Mouse (Mus musculus): ENCODE measurements around the gene Lrp6. TPM values are rescaled to one million over a fixed set of nuclear protein-coding genes. Genes with fewer than 3 reads are reported as not detected.

The Lrp6 gene
- polyA plus RNA-seq, 1 experiment: 37.0 TPM

DNA sequence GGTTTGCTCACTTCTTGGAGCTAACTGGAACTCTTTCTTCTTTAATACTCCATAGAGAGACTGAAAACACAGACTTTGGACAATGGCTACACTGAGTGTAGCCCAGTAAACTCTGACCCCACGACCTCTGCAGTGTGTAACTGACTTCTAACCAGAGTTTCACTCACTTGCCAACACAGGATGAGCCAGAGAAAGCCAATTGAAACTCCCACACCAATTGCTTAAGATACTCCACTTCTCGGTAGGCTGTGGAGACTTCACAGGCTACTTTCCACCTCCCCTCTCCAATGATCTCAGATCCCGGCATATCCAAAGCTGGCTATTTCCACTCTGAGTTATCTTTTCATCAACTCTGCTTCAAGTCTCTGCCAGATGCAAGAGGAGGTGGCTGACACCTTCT lies 35.0 kb upstream of the Lrp6 start:
- Histone ChIP-seq H3K27ac (ENCODE audit: insufficient read depth, low read depth, low read length) (no peak overlapping the region), H3K4me1 (ENCODE audit: control insufficient read depth, insufficient read depth, low read length) (no peaks in the 10 kb centered on the region), H3K4me3 (ENCODE audit: insufficient read depth, low read length) (no peak overlapping the region)
- TF ChIP-seq POLR2A (IDR thresholded peaks at IDR 0.05; ENCODE audit: borderline replicate concordance, low read depth, low read length) (no peak), CTCF (IDR thresholded peaks at IDR 0.05; ENCODE audit: low read depth, low read length) (no peak)

DNA sequence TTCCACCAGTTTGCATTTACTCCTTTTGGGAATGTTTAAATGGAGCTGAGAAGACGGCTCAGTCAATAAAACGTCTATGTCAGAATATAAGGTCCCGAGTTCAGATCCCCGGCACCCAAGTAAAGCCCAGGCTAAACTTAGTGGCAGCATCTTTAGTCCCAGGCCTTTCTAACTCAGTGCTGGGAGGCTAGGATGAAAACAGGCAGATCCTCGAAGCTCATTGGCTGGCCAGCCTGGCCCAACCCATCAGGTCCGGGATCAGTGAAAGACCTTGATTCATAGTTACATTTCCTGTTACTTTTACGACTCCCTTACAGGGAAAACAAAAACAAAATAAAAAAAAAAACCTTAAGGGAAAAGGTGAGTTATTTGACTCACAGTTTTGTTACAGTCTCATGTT lies 34.4 kb upstream of the Lrp6 start:
- TF ChIP-seq CTCF (IDR thresholded peaks at IDR 0.05; ENCODE audit: low read depth, low read length): no peak
- TF ChIP-seq POLR2A (IDR thresholded peaks at IDR 0.05; ENCODE audit: borderline replicate concordance, low read depth, low read length): no peak
- Histone ChIP-seq H3K27ac (ENCODE audit: insufficient read depth, low read depth, low read length) (no peak overlapping the region), H3K4me3 (ENCODE audit: insufficient read depth, low read length) (no peak overlapping the region), H3K4me1 (ENCODE audit: control insufficient read depth, insufficient read depth, low read length) (no peaks in the 10 kb centered on the region)

DNA sequence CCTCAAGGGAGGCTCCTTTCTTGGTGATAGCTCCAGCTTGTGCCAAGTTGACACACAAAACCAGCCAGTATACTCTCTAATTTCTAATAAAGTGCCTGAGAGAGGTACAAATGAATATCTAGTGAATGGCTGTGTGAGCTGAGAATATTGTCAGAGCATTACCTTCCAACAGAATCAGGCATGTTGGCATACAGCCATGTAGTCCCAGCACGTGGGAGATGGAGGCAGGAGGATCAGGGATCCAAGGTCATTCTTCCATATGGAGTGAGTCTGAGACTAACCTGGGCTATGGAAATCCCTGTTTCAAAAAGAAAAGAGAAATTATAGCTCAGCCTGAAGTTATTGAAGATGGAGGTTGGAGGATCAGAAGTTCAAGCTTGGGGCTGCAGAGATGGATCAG lies 32.5 kb upstream of the Lrp6 start:
- no peak for TF ChIP-seq POLR2A (IDR thresholded peaks at IDR 0.05; ENCODE audit: borderline replicate concordance, low read depth, low read length)
- TF ChIP-seq CTCF (IDR thresholded peaks at IDR 0.05; ENCODE audit: low read depth, low read length): no peak
- Histone ChIP-seq H3K4me1 (ENCODE audit: control insufficient read depth, insufficient read depth, low read length) (peaks cover 9% of the 10 kb centered on the region; the same call in 1 of the 2 replicates), H3K4me3 (ENCODE audit: insufficient read depth, low read length) (no peak overlapping the region), H3K27ac (ENCODE audit: insufficient read depth, low read depth, low read length) (no peak overlapping the region)

DNA sequence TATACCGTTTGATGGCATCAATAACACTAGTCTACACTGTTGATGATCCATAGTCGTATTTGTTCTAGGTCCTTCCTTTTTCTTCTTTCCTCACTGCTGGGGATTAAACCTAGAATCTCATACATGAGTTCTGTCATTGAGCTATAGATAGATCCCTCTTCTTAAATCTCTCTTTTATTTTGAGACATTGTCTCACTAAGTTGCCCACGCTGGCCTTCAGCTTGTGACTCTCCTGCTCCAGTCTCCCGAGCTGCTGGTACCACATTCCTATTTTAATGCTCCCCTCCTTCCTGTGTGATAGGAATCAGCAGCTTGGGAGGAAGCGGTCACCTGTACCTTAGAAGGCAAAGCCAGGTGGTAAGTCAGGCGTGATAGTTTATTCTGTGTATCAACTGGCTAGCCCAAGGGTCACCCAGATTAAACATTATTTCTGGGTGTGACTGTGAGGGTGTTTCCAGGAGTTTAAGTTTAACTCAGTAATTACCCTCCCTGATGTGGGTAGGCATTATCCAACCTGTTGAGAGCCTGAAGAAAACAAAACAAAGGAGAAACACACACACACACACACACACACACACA lies 31.0 kb upstream of the Lrp6 start:
- TF ChIP-seq POLR2A (IDR thresholded peaks at IDR 0.05; ENCODE audit: borderline replicate concordance, low read depth, low read length) (no peak), CTCF (IDR thresholded peaks at IDR 0.05; ENCODE audit: low read depth, low read length) (no peak)
- Histone ChIP-seq H3K4me1 (ENCODE audit: control insufficient read depth, insufficient read depth, low read length) (peaks cover 9% of the 10 kb centered on the region; the same call in 1 of the 2 replicates), H3K27ac (ENCODE audit: insufficient read depth, low read depth, low read length) (no peak overlapping the region), H3K4me3 (ENCODE audit: insufficient read depth, low read length) (no peak overlapping the region)

DNA sequence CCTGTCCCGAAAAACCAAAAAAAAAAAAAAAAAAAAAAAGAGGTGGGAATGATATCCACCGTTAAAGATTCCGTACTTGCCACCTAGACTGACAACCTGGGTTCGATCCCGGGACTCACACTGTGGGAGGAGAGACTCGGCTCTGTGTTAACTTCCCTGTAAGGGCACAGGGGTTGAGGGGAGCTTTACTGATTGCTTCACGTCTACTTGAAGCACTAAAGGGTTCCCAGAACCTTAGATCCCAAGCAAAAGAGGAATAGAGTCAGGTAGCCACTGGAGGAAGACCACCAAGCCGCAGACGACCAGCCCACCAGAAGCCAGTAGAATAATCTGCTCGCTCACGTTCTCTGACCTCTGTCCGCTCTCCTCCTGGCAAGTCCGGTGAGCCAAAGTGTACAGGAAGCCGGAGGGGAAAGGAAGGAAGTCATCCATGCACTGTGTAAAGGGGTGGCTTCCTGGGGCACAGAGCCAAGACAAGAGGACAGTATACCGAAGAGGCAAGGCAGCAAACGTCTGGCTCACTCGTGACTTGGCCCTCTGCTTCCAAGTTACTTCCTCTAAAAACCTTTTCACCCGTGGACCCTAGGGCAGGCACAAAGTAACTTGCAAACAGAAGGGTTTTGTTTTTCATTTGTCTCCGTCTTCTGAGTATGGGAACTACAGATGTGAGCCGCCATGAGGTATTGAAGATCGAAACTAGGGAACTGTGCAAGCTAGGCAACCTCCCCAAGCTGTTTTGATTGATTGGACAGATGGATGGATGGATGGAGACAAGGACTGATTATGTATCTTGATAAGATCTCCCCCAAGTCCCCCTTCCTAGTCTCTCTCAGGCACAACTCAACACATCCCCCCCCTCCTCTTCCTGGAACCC lies 28.0 kb upstream of the Lrp6 start:
- TF ChIP-seq CTCF (IDR thresholded peaks at IDR 0.05; ENCODE audit: low read depth, low read length): no peak
- TF ChIP-seq POLR2A (IDR thresholded peaks at IDR 0.05; ENCODE audit: borderline replicate concordance, low read depth, low read length): no peak
- H3K27ac ChIP-seq (ENCODE audit: insufficient read depth, low read depth, low read length): peak overlapping the region; percentile 39
- H3K4me3 ChIP-seq (ENCODE audit: insufficient read depth, low read length): peak overlapping the region; percentile 45
- peaks cover 9% of the 10 kb centered on the region; the same call in 1 of the 2 replicates for H3K4me1 ChIP-seq (ENCODE audit: control insufficient read depth, insufficient read depth, low read length)

DNA sequence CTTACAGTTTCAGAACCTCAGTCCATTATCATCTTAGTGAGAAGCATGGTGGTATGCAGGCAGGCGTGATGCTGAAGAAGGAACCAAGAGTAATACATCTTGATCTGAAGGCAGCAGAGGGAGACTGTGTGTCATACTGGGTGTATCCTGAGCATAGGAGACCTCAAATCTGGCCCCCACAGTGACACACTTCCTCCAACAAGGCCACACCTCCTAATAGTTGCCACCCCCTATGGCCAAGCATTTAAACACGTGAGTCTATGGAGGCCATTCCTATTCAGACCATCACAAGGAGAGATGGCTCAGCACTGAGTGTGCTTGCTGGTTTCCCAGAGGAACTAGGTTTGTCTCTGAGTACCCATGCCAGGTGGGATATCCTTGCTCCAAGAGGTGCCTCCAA lies 24.8 kb upstream of the Lrp6 start:
- Histone ChIP-seq H3K4me1 (ENCODE audit: control insufficient read depth, insufficient read depth, low read length) (peaks cover 9% of the 10 kb centered on the region; the same call in 1 of the 2 replicates), H3K27ac (ENCODE audit: insufficient read depth, low read depth, low read length) (no peak overlapping the region), H3K4me3 (ENCODE audit: insufficient read depth, low read length) (no peak overlapping the region)
- TF ChIP-seq CTCF (IDR thresholded peaks at IDR 0.05; ENCODE audit: low read depth, low read length): no peak
- no peak for TF ChIP-seq POLR2A (IDR thresholded peaks at IDR 0.05; ENCODE audit: borderline replicate concordance, low read depth, low read length)

DNA sequence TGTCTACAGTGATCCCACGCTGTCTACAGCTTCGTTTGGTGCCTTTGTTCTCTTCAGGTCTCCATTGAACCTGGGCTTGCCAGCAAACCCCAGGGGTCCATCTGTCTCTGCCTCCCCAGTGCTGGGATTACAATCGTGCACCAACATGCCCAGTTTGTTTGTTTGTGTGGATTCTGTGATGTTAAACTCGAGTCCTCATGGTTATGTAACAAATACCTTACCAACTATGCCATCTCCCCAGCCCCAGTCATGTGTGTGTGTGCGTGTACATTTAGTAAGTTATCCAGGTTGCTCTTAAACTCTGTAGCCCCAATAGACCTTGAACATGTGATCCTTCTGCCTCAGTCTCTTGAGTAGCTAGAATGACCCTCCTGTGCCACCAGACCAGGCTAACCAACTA lies 19.5 kb upstream of the Lrp6 start:
- Histone ChIP-seq H3K4me3 (ENCODE audit: insufficient read depth, low read length) (no peak overlapping the region), H3K4me1 (ENCODE audit: control insufficient read depth, insufficient read depth, low read length) (no peaks in the 10 kb centered on the region), H3K27ac (ENCODE audit: insufficient read depth, low read depth, low read length) (no peak overlapping the region)
- TF ChIP-seq POLR2A (IDR thresholded peaks at IDR 0.05; ENCODE audit: borderline replicate concordance, low read depth, low read length): no peak
- no peak for TF ChIP-seq CTCF (IDR thresholded peaks at IDR 0.05; ENCODE audit: low read depth, low read length)

DNA sequence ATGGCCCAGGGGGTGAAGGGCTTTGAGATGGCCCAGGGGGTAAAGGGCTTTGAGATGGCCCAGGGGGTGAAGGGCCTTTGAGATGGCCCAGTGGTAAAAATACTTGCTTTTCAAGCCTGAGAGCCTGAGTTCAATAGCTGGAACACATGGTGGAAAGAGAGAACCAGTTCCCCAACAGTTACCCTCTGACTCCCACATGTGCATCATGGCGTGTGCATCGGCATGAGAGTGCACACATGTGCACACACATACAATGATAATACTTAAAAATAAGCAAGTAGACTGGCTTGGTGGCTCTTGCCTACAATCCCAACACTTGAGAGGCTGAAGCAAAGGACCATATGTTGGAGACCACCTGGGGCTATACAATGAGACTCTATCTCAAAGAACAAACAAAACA lies 17.9 kb upstream of the Lrp6 start:
- TF ChIP-seq POLR2A (IDR thresholded peaks at IDR 0.05; ENCODE audit: borderline replicate concordance, low read depth, low read length) (no peak), CTCF (IDR thresholded peaks at IDR 0.05; ENCODE audit: low read depth, low read length) (no peak)
- Histone ChIP-seq H3K4me1 (ENCODE audit: control insufficient read depth, insufficient read depth, low read length) (no peaks in the 10 kb centered on the region), H3K4me3 (ENCODE audit: insufficient read depth, low read length) (no peak overlapping the region), H3K27ac (ENCODE audit: insufficient read depth, low read depth, low read length) (no peak overlapping the region)

DNA sequence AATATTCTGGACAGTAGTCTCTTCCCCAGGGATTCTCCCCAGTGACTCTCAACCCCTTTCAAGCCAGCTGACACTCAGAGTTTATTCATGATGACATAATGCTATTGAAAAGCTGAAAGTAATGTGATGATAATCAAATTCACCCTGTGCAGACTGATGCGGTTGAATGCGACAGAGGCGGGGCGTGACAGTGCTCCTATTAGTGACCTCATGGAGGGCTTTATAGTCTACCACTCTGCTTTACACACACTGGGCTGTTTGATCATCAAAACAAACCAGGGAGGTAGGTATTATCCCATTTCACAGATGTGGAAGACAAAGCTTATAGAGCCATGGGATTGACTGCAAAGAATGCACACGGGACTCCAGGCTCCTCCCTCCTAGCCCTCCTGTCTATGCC lies 15.3 kb upstream of the Lrp6 start:
- TF ChIP-seq POLR2A (IDR thresholded peaks at IDR 0.05; ENCODE audit: borderline replicate concordance, low read depth, low read length) (no peak), CTCF (IDR thresholded peaks at IDR 0.05; ENCODE audit: low read depth, low read length) (no peak)
- Histone ChIP-seq H3K27ac (ENCODE audit: insufficient read depth, low read depth, low read length) (no peak overlapping the region), H3K4me1 (ENCODE audit: control insufficient read depth, insufficient read depth, low read length) (no peaks in the 10 kb centered on the region), H3K4me3 (ENCODE audit: insufficient read depth, low read length) (no peak overlapping the region)

DNA sequence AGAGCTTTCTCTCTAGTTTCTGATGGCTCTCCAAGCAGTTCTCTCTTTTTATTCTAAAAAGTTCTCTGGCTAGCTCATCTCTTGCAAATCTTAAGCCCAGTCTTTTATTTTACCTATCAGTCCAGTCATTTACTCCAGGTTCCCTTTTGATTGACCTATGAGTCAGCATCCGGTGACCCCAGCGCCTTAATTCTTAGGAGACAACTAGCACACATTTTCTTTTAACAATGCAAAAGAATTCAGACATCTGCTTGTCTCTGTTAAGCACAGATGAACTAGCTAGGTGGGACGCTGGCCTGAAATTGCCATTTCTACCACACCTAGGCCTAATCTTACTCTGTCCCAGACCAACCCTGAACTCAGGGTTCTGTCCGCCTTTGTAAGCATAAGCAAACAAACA lies 12.7 kb upstream of the Lrp6 start:
- Histone ChIP-seq H3K4me1 (ENCODE audit: control insufficient read depth, insufficient read depth, low read length) (no peaks in the 10 kb centered on the region), H3K27ac (ENCODE audit: insufficient read depth, low read depth, low read length) (no peak overlapping the region), H3K4me3 (ENCODE audit: insufficient read depth, low read length) (no peak overlapping the region)
- TF ChIP-seq POLR2A (IDR thresholded peaks at IDR 0.05; ENCODE audit: borderline replicate concordance, low read depth, low read length): no peak
- no peak for TF ChIP-seq CTCF (IDR thresholded peaks at IDR 0.05; ENCODE audit: low read depth, low read length)

Data from bone marrow macrophage, adult 2 months (primary cell).